Mouse (Mus musculus) limb, embryonic 12.5 days (tissue): ENCODE results near the gene Ift43. TPM values are rescaled to one million over a fixed set of nuclear protein-coding genes. Genes with fewer than 3 reads are reported as not detected.

ENCODE experiments used
- ATAC-seq: fragments of 200-750 bp; cut with Nextera tagmentation; 2 replicates; pipeline ENCODE4 v1.8.0; 2017; ENCODE audit warnings: low read depth, moderate TSS enrichment; ENCODE audit not compliant: insufficient number of reproducible peaks, insufficient read depth, low FRiP score, low TSS enrichment
- H3K27ac ChIP-seq: fragments of 300-500 bp; sonication (generic); 2 replicates; pipeline ENCODE4 v1.5.1; 2016; ENCODE audit warnings: mild to moderate bottlenecking, moderate library complexity
- H3K27me3 ChIP-seq: fragments of 300-500 bp; sonication (generic); 2 replicates; pipeline ENCODE4 v1.6.1; 2016; ENCODE audit warnings: mild to moderate bottlenecking, moderate library complexity
- H3K36me3 ChIP-seq: fragments of 300-500 bp; sonication (generic); 2 replicates; pipeline ENCODE4 v1.6.1; 2016; ENCODE audit warnings: mild to moderate bottlenecking, moderate library complexity
- H3K4me1 ChIP-seq: fragments of 300-500 bp; sonication (generic); replicated peaks from 2 replicates; pipeline ENCODE4 v1.6.1; 2016
- H3K4me2 ChIP-seq: fragments of 300-500 bp; sonication (generic); 2 replicates; pipeline ENCODE4 v1.6.1; 2016; ENCODE audit warnings: mild to moderate bottlenecking, moderate library complexity
- H3K4me3 ChIP-seq: fragments of 300-500 bp; sonication (generic); replicated peaks from 2 replicates; pipeline ENCODE4 v1.5.1; 2016; ENCODE audit warnings: mild to moderate bottlenecking
- H3K9ac ChIP-seq: fragments of 300-500 bp; sonication (generic); replicated peaks from 2 replicates; pipeline ENCODE4 v1.6.1; 2016; ENCODE audit warnings: mild to moderate bottlenecking, moderate library complexity
- H3K9me3 ChIP-seq: fragments of 300-500 bp; sonication (generic); 2 replicates; pipeline ENCODE4 v1.6.1; 2016; ENCODE audit warnings: mild to moderate bottlenecking, moderate library complexity
- WGBS: fragments of 180-500 bp; shearing (Covaris S2); methylation state at CpG from one replicate; pipeline ENCODE4 v1.1.7; 2016; 5-methylcytosine and 5-hydroxymethylcytosine counted together
- polyA plus RNA-seq: library from polyadenylated mRNA; unstranded; fragments of >200 nt; fragmentation: Nextera tagmentation; extraction: Ambion mirVana; gene quantifications from 2 replicates; pipeline ENCODE4 v1.2.1, GENCODE M21; 2016

Gene Ift43
- polyA plus RNA-seq, 1 experiment from 2014 or later: 84.1 TPM

DNA sequence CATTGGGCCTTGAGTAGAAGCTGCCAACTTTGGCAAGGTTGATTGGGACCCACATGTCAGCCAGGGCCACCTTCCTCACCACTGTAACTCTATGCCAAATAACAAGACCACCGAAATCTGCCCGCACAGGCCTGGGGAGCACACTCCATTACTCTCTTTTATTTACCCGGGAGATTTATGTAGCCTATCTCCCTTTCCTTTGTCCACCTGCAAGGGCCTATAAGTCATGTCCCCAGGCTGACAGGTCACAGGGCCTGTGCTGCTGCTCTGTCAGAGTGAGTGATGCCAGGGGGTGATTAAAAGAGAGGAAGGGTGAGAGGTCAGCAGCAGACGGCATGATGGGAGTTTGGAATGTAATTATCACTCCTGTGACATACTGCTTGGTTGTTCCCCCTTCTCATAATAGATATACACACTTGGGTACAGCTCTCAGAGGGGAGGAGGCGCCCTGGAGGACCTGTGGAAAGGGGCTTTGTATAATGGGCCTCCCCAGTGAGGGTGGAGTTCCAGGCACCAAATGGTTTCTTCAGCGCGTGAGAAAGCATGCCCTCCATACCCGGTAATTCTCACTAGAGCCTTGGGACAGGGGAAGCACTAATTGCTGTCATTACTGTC, 121.2 kb downstream of the Ift43 start:
- WGBS: 12% methylated on average over 8 of the region's 8 CpGs
- no peak overlapping the region for H3K9ac ChIP-seq
- H3K27me3 ChIP-seq: peaks cover 8% of the 10 kb centered on the region
- no peaks in the 10 kb centered on the region for H3K36me3 ChIP-seq
- H3K27ac ChIP-seq: no peak overlapping the region
- no peak for ATAC-seq
- H3K4me2 ChIP-seq: no peak overlapping the region
- no peak overlapping the region for H3K4me3 ChIP-seq
- H3K9me3 ChIP-seq: no peaks in the 10 kb centered on the region
- H3K4me1 ChIP-seq: no peaks in the 10 kb centered on the region

DNA sequence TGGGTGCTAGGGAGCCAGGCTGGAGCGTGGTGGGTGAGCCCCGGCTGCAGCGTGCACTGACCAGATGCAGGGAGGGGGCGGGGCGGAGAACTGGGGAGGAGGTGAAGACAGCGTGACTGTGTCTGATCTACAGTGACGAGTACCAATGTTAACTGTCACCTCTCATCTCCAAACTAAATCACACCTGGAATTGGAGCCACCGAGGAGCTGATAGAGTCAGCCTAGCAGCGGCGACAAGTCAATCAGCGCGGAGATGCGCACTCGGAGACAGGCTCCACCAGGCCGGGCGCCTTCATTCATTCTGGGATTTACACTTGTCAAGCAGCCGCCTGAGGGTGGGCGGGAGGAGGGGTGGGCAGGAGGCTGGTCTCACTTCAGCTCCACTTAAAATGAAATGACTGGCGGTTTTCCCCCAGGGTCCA, 128.8 kb downstream of the Ift43 start:
- no peak for ATAC-seq
- 1% methylated on average over 18 of the region's 19 CpGs for WGBS
- no peaks in the 10 kb centered on the region for H3K9me3 ChIP-seq
- no peaks in the 10 kb centered on the region for H3K4me1 ChIP-seq
- no peak overlapping the region for H3K4me2 ChIP-seq
- H3K27ac ChIP-seq: no peak overlapping the region
- no peak overlapping the region for H3K9ac ChIP-seq
- no peak overlapping the region for H3K4me3 ChIP-seq
- no peaks in the 10 kb centered on the region for H3K36me3 ChIP-seq
- H3K27me3 ChIP-seq: peaks cover 76% of the 10 kb centered on the region

Other genes with a start within 250 kb of the Ift43 start
- 33.4 and 40.0 TPM in 2 replicates for gene Tgfb3, start 3.5 kb upstream of the Ift43 start, polyA plus RNA-seq
- 20.3 and 20.7 TPM in 2 replicates for gene Gpatch2l, start 159.3 kb downstream of the Ift43 start, polyA plus RNA-seq